Mouse (Mus musculus) intestine, postnatal 0 days (tissue): ENCODE results near the gene Trabd2b. TPM values are rescaled to one million over a fixed set of nuclear protein-coding genes. Genes with fewer than 3 reads are reported as not detected.

Source experiments
- ATAC-seq: fragments of 200-750 bp; cut with Nextera tagmentation; 2 replicates; pipeline ENCODE4 v1.8.0; 2017; ENCODE audit warnings: mild to moderate bottlenecking, moderate TSS enrichment, moderate library complexity
- H3K27ac ChIP-seq: fragments of 300-500 bp; sonication (generic); 2 replicates; pipeline ENCODE4 v1.5.1; 2014; ENCODE audit warnings: mild to moderate bottlenecking, low read depth, low read length, moderate library complexity
- H3K27me3 ChIP-seq: fragments of 300-500 bp; sonication (generic); replicated peaks from 2 replicates; pipeline ENCODE4 v1.6.1; 2014; ENCODE audit warnings: low read length, mixed read lengths; ENCODE audit not compliant: control insufficient read depth, insufficient read depth
- H3K36me3 ChIP-seq: fragments of 300-500 bp; sonication (generic); 2 replicates; pipeline ENCODE4 v1.6.1; 2014; ENCODE audit warnings: mild to moderate bottlenecking, moderate library complexity; ENCODE audit not compliant: control insufficient read depth, insufficient read depth
- H3K4me1 ChIP-seq: fragments of 300-500 bp; sonication (generic); replicated peaks from 2 replicates; pipeline ENCODE4 v1.6.1; 2014; ENCODE audit warnings: antibody characterized with exemption, low read length, mixed read lengths; ENCODE audit not compliant: control insufficient read depth, insufficient read depth
- H3K4me2 ChIP-seq: fragments of 300-500 bp; sonication (generic); replicated peaks from 2 replicates; pipeline ENCODE4 v1.6.1; 2014; ENCODE audit warnings: low read depth, mild to moderate bottlenecking, moderate library complexity
- H3K4me3 ChIP-seq: fragments of 300-500 bp; sonication (generic); 2 replicates; pipeline ENCODE4 v1.5.1; 2014; ENCODE audit warnings: low read depth, low read length
- H3K9ac ChIP-seq: fragments of 300-500 bp; sonication (generic); 2 replicates; pipeline ENCODE4 v1.6.1; 2014; ENCODE audit warnings: mild to moderate bottlenecking, low read depth, low read length
- H3K9me3 ChIP-seq: fragments of 300-500 bp; sonication (generic); 2 replicates; pipeline ENCODE4 v1.6.1; 2016; ENCODE audit warnings: mixed run types; ENCODE audit not compliant: control insufficient read depth
- CTCF ChIP-seq: sonication (generic); IDR thresholded peaks from 2 replicates; pipeline ENCODE4 v1.5.1; 2016; ENCODE audit warnings: low read depth, mild to moderate bottlenecking, control low read depth, antibody characterized with exemption, moderate library complexity
- WGBS: fragments of 180-500 bp; shearing (Covaris S2); extraction: QIAGEN DNeasy Blood & Tissue Kit; methylation state at CpG from one replicate; pipeline ENCODE4 v1.1.7; 2014; 5-methylcytosine and 5-hydroxymethylcytosine counted together
- polyA plus RNA-seq: library from polyadenylated mRNA; unstranded; fragments of >200 nt; fragmentation: Nextera tagmentation; extraction: Ambion mirVana; gene quantifications from 2 replicates; pipeline ENCODE4 v1.2.1, GENCODE M21; 2015

The Trabd2b gene
- polyA plus RNA-seq, 1 experiment from 2014 or later, result 0.20 TPM

GRCm38 (mm10) chr4:114557731-114558130 lies 151.2 kb downstream of the Trabd2b start:
- Histone ChIP-seq H3K9me3 (no peaks in the 10 kb centered on the region), H3K36me3 (no peaks in the 10 kb centered on the region), H3K4me2 (no peak overlapping the region), H3K9ac (no peak overlapping the region), H3K4me3 (no peak overlapping the region), H3K27ac (no peak overlapping the region), H3K27me3 (no peaks in the 10 kb centered on the region), H3K4me1 (no peaks in the 10 kb centered on the region)
- no peak for ATAC-seq
- WGBS, result 58% methylated on average over 6 of the region's 6 CpGs
- no peak for TF ChIP-seq CTCF

DNA sequence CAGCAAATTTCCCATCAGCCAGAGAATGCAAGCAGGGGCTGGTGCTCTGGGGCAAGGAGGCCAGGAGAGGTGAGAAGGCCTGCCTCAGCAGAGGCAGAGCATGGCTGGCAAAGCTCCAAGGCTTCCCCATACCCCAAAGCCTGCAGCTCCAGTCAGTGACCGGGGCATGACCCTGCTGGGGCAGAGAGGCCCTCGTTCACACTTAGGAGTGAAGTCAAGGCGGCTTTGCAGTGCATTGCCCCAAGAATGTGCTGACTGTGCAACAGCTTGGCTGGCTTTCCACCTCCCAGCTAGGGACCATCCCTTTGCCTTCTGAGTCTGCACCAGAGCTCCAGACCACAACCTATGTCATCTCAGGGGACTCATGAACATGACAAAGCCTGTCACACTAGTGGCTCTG lies 152.0 kb downstream of the Trabd2b start:
- no peak for ATAC-seq
- H3K4me2 ChIP-seq, result no peak overlapping the region
- WGBS, result 42% methylated on average over 3 of the region's 3 CpGs
- no peaks in the 10 kb centered on the region for H3K27me3 ChIP-seq
- no peak for TF ChIP-seq CTCF
- no peaks in the 10 kb centered on the region for H3K9me3 ChIP-seq
- no peaks in the 10 kb centered on the region for H3K36me3 ChIP-seq
- no peak overlapping the region for H3K4me3 ChIP-seq
- H3K9ac ChIP-seq, result no peak overlapping the region
- H3K27ac ChIP-seq, result no peak overlapping the region
- H3K4me1 ChIP-seq, result no peaks in the 10 kb centered on the region

DNA sequence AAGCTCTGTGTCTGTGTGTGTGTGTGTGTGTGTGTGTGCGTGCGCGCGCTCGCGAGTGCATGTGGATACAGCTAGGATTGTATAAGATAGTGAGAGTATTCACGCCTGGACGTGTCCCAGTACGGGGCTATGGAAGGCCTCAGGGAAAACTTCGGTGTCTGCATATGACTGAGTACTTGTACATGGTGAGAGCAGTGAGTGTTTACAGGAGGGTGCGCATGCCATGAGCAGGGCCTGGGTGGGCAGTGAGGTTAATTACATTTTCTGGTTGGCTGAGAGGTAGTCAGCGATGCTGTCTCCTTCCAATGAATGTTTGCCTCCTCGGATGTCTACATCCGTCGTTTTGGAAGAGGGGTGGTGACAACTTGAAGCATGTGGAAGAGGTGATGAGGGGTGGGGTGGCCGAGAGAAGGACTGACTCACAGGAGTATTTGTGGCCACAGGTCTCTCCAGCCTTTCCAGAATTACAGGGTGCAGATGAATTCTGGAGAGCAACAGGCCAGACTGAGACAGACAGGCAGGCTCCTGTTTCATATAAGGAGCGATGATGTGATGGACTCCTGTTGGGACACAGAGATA lies 154.2 kb downstream of the Trabd2b start:
- TF ChIP-seq CTCF, result no peak
- Histone ChIP-seq H3K27ac (no peak overlapping the region), H3K4me1 (no peaks in the 10 kb centered on the region), H3K4me2 (no peak overlapping the region), H3K9me3 (no peaks in the 10 kb centered on the region), H3K9ac (no peak overlapping the region), H3K4me3 (no peak overlapping the region), H3K36me3 (no peaks in the 10 kb centered on the region), H3K27me3 (no peaks in the 10 kb centered on the region)
- WGBS, result 77% methylated on average over 17 of the region's 17 CpGs
- ATAC-seq, result no peak

GRCm38 (mm10) chr4:114564131-114564695 lies 157.7 kb downstream of the Trabd2b start:
- H3K9me3 ChIP-seq, result no peaks in the 10 kb centered on the region
- H3K4me3 ChIP-seq, result no peak overlapping the region
- H3K4me1 ChIP-seq, result no peaks in the 10 kb centered on the region
- TF ChIP-seq CTCF, result no peak
- H3K27me3 ChIP-seq, result no peaks in the 10 kb centered on the region
- no peak overlapping the region for H3K9ac ChIP-seq
- 61% methylated on average over 5 of the region's 5 CpGs for WGBS
- no peak for ATAC-seq
- no peak overlapping the region for H3K4me2 ChIP-seq
- no peaks in the 10 kb centered on the region for H3K36me3 ChIP-seq
- H3K27ac ChIP-seq, result no peak overlapping the region

DNA sequence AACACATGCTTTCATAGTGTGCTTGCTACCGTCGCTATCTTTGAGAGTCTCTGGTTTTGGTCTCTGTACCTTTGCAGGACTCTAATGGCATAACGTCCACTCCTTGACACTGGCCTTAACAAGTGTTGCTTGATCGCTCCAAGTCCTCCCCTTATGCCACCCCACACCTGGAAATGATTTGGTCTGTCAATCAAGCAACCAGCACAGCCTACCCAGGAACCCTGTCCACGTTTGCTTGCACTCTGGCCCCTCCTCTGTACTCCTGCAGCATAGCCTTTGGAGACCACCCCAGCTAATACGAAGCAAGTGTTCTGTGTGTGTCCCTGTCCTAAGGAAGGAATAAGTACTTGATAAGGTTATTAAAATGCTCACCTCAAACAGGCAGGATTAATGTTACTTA lies 161.1 kb downstream of the Trabd2b start:
- no peaks in the 10 kb centered on the region for H3K27me3 ChIP-seq
- H3K9me3 ChIP-seq, result no peaks in the 10 kb centered on the region
- WGBS, result 71% methylated on average over 6 of the region's 6 CpGs
- no peaks in the 10 kb centered on the region for H3K4me1 ChIP-seq
- no peak overlapping the region for H3K27ac ChIP-seq
- no peak overlapping the region for H3K4me3 ChIP-seq
- H3K9ac ChIP-seq, result no peak overlapping the region
- H3K4me2 ChIP-seq, result no peak overlapping the region
- TF ChIP-seq CTCF, result no peak
- no peaks in the 10 kb centered on the region for H3K36me3 ChIP-seq
- ATAC-seq, result no peak

- Histone ChIP-seq H3K9ac (no peak overlapping the region), H3K27ac (no peak overlapping the region), H3K27me3 (no peaks in the 10 kb centered on the region), H3K4me1 (no peaks in the 10 kb centered on the region), H3K4me2 (no peak overlapping the region), H3K9me3 (no peaks in the 10 kb centered on the region), H3K4me3 (no peak overlapping the region), H3K36me3 (no peaks in the 10 kb centered on the region)
- 95% methylated on average over 1 of the region's 1 CpGs for WGBS
- no peak for ATAC-seq
- no peak for TF ChIP-seq CTCF
Observed at GRCm38 (mm10) chr4:114568081-114568605, 161.6 kb downstream of the Trabd2b start.
